Mouse (Mus musculus) inflammation-experienced regulatory T-cells (primary cell): ENCODE results near the gene Gba2. TPM values are rescaled to one million over a fixed set of nuclear protein-coding genes. Genes with fewer than 3 reads are reported as not detected.

Experiments used
- polyA plus RNA-seq, 2 experiments: library from polyadenylated mRNA; unstranded; fragments of 100-300 nt; shearing (Covaris generic); gene quantifications; one replicate each; pipeline ENCODE4 v1.2.1; 2017

The Gba2 gene
- 10 to 100 TPM; 43.6 to 49.6 TPM for polyA plus RNA-seq

GRCm38 (mm10) chr4:43578376-43579204 is at the start of gene Gba2, which contains the start of gene Rgp1:
TSS of gene Gba2 (minus strand) at chr4:43578873.
TSS of gene Rgp1 (plus strand) at chr4:43578715.

GRCm38 (mm10) chr4:43584444-43585416 is 6.1 kb upstream of the Gba2 start, which contains the start of gene Msmp:
TSS of gene Msmp (minus strand) at chr4:43584494.

GRCm38 (mm10) chr4:43561997-43562768 is 16.5 kb downstream of the Gba2 start, which contains the start of the genes Creb3 and Tln1:
TSS of gene Creb3 (plus strand) at chr4:43562332.
TSS of gene Tln1 (minus strand) at chr4:43562691.

Other genes with a start within 250 kb of the Gba2 start
- gene Rusc2, start 196.9 kb downstream of the Gba2 start, polyA plus RNA-seq: 1 to 10 TPM in 1 of 2 experiments, under 1 TPM in 1; 0.33 to 1.8 TPM
- under 1 TPM in 1 of 2 experiments, not detected in 1; 0.23 TPM for gene Fam166b, start 149.7 kb downstream of the Gba2 start, polyA plus RNA-seq
- 10 to 100 TPM; 54.6 to 94.4 TPM for gene Tesk1, start 136.9 kb downstream of the Gba2 start, polyA plus RNA-seq
- gene Cd72, start 124.2 kb downstream of the Gba2 start, polyA plus RNA-seq: 10 to 100 TPM; 33.1 to 65.3 TPM
- gene Sit1, start 95.1 kb downstream of the Gba2 start, polyA plus RNA-seq: 100 to 1,000 TPM; 134 to 225 TPM
- 10 to 100 TPM; 89.1 to 99.6 TPM for gene Ccdc107, start 86.0 kb downstream of the Gba2 start, polyA plus RNA-seq
- 1 to 10 TPM; 3.8 to 5.5 TPM for gene Arhgef39, start 79.2 kb downstream of the Gba2 start, polyA plus RNA-seq
- 1 to 10 TPM in 1 of 2 experiments, under 1 TPM in 1; 0.51 to 1.4 TPM for gene Car9, start 71.9 kb downstream of the Gba2 start, polyA plus RNA-seq
- gene Tpm2, start 55.1 kb downstream of the Gba2 start, polyA plus RNA-seq: under 1 TPM in 1 of 2 experiments, not detected in 1; 0.37 TPM
- 10 to 100 TPM; 82.9 to 91.0 TPM for gene Creb3, start 16.5 kb downstream of the Gba2 start, polyA plus RNA-seq
- gene Tln1, start 16.2 kb downstream of the Gba2 start, polyA plus RNA-seq: 100 to 1,000 TPM; 223 to 237 TPM
- gene Rgp1, start 158 bp downstream of the Gba2 start, polyA plus RNA-seq: 10 to 100 TPM; 12.9 to 21.1 TPM
- 1 to 10 TPM; 3.0 to 3.9 TPM for gene Msmp, start 5.6 kb upstream of the Gba2 start, polyA plus RNA-seq
- under 1 TPM; 0.53 to 0.72 TPM for gene Npr2, start 53.1 kb upstream of the Gba2 start, polyA plus RNA-seq
- gene Spag8, start 74.7 kb upstream of the Gba2 start, polyA plus RNA-seq: under 1 TPM; 0.27 to 0.81 TPM
- gene Hint2, start 77.6 kb upstream of the Gba2 start, polyA plus RNA-seq: 10 to 100 TPM; 64.9 to 74.6 TPM
- 1 to 10 TPM; 1.4 to 2.3 TPM for gene Tmem8b, start 90.1 kb upstream of the Gba2 start, polyA plus RNA-seq
- 1 to 10 TPM in 1 of 2 experiments, under 1 TPM in 1; 0.99 to 2.8 TPM for gene Fam221b, start 90.3 kb upstream of the Gba2 start, polyA plus RNA-seq
- gene Olfr70, start 121.9 kb upstream of the Gba2 start, polyA plus RNA-seq: not detected
- gene Olfr71, start 131.4 kb upstream of the Gba2 start, polyA plus RNA-seq: under 1 TPM in 1 of 2 experiments, not detected in 1; 0.10 TPM
- not detected for gene Hrct1, start 148.3 kb upstream of the Gba2 start, polyA plus RNA-seq
- gene Spaar, start 151.2 kb upstream of the Gba2 start, polyA plus RNA-seq: 1 to 10 TPM in 1 of 2 experiments, under 1 TPM in 1; 0.48 to 1.3 TPM
- not detected for gene Olfr159, start 192.1 kb upstream of the Gba2 start, polyA plus RNA-seq
- under 1 TPM; 0.08 to 0.32 TPM for gene Olfr156, start 245.0 kb upstream of the Gba2 start, polyA plus RNA-seq